Mouse (Mus musculus) neural tube, embryonic 14.5 days (tissue): Measurements from ENCODE around the gene Sap30bp. TPM values are rescaled to one million over a fixed set of nuclear protein-coding genes. Genes with fewer than 3 reads are reported as not detected.

Experiments
- polyA plus RNA-seq: library from polyadenylated mRNA; unstranded; fragments of >200 nt; fragmentation: Nextera tagmentation; extraction: Ambion mirVana; gene quantifications from 2 replicates; pipeline ENCODE4 v1.2.1, GENCODE M21; 2014

Gene Sap30bp
- polyA plus RNA-seq, 1 experiment from 2014 or later: 40.1 TPM

Other genes with a start within 250 kb of the Sap30bp start
- gene Grb2, start 224.7 kb upstream of the Sap30bp start, polyA plus RNA-seq: 115 and 126 TPM in 2 replicates
- gene Tmem94, start 167.8 kb upstream of the Sap30bp start, polyA plus RNA-seq: 17.0 and 21.7 TPM in 2 replicates
- 9.5 and 13.1 TPM in 2 replicates for gene Caskin2, start 119.6 kb upstream of the Sap30bp start, polyA plus RNA-seq
- 16.8 and 17.0 TPM in 2 replicates for gene Tsen54, start 118.6 kb upstream of the Sap30bp start, polyA plus RNA-seq
- 0.50 and 0.80 TPM in 2 replicates for gene Llgl2, start 109.2 kb upstream of the Sap30bp start, polyA plus RNA-seq
- gene Myo15b, start 74.9 kb upstream of the Sap30bp start, polyA plus RNA-seq: 0.28 and 0.35 TPM in 2 replicates
- 1.6 and 1.8 TPM in 2 replicates for gene Smim5, start 33.3 kb upstream of the Sap30bp start, polyA plus RNA-seq
- 0.43 and 0.64 TPM in 2 replicates for gene Smim6, start 21.3 kb upstream of the Sap30bp start, polyA plus RNA-seq
- 15.3 and 19.9 TPM in 2 replicates for gene Recql5, start 195 bp downstream of the Sap30bp start, polyA plus RNA-seq
- 1.6 and 2.3 TPM in 2 replicates for gene Itgb4, start 41.4 kb downstream of the Sap30bp start, polyA plus RNA-seq
- 45.0 and 53.6 TPM in 2 replicates for gene Galk1, start 79.4 kb downstream of the Sap30bp start, polyA plus RNA-seq
- 1,887 and 2,049 TPM in 2 replicates for gene H3f3b, start 94.7 kb downstream of the Sap30bp start, polyA plus RNA-seq
- gene Unk, start 97.0 kb downstream of the Sap30bp start, polyA plus RNA-seq: 29.1 and 29.5 TPM in 2 replicates
- 0.88 and 0.98 TPM in 2 replicates for gene Unc13d, start 144.7 kb downstream of the Sap30bp start, polyA plus RNA-seq
- 161 and 177 TPM in 2 replicates for gene Wbp2, start 153.7 kb downstream of the Sap30bp start, polyA plus RNA-seq
- 3.5 and 4.0 TPM in 2 replicates for gene Trim47, start 193.9 kb downstream of the Sap30bp start, polyA plus RNA-seq
- gene Trim65, start 197.8 kb downstream of the Sap30bp start, polyA plus RNA-seq: 3.1 TPM in 2 replicates
- gene Mrpl38, start 205.6 kb downstream of the Sap30bp start, polyA plus RNA-seq: 81.5 and 91.0 TPM in 2 replicates
- 42.2 and 42.9 TPM in 2 replicates for gene Fbf1, start 234.9 kb downstream of the Sap30bp start, polyA plus RNA-seq